Mouse (Mus musculus) forebrain, embryonic 14.5 days (tissue): ENCODE results near the gene Zkscan16. TPM values are rescaled to one million over a fixed set of nuclear protein-coding genes. Genes with fewer than 3 reads are reported as not detected.

Experiments used
- ATAC-seq: fragments of 200-750 bp; cut with Nextera tagmentation; 2 replicates; pipeline ENCODE4 v1.8.0; 2017; ENCODE audit warnings: mild to moderate bottlenecking, moderate library complexity
- DNase-seq: peaks from one replicate; pipeline ENCODE4 v3.0.0-alpha.2; 2015; ENCODE audit warnings: low spot score
- H3K27ac ChIP-seq: fragments of 300-500 bp; sonication (generic); 2 replicates; pipeline ENCODE4 v1.5.1; 2014; ENCODE audit warnings: low read depth, mild to moderate bottlenecking, control low read depth, low read length, moderate library complexity
- H3K27me3 ChIP-seq: fragments of 300-500 bp; sonication (generic); replicated peaks from 2 replicates; pipeline ENCODE4 v1.6.1; 2014; ENCODE audit warnings: low read length, control low read depth, mixed read lengths; ENCODE audit not compliant: control insufficient read depth, insufficient read depth
- H3K36me3 ChIP-seq: fragments of 300-500 bp; sonication (generic); 2 replicates; pipeline ENCODE4 v1.6.1; 2014; ENCODE audit warnings: low read length, control low read depth; ENCODE audit not compliant: control insufficient read depth, insufficient read depth
- H3K4me1 ChIP-seq: fragments of 300-500 bp; sonication (generic); 2 replicates; pipeline ENCODE4 v1.6.1; 2014; ENCODE audit warnings: antibody characterized with exemption, low read length, control low read depth; ENCODE audit not compliant: control insufficient read depth, insufficient read depth
- H3K4me2 ChIP-seq: fragments of 300-500 bp; sonication (generic); 2 replicates; pipeline ENCODE4 v1.6.1; 2014; ENCODE audit warnings: mild to moderate bottlenecking, control low read depth, low read length
- H3K4me3 ChIP-seq: fragments of 300-500 bp; sonication (generic); 2 replicates; pipeline ENCODE4 v1.5.1; 2014; ENCODE audit warnings: low read depth, low read length, control low read depth
- H3K9ac ChIP-seq: fragments of 300-500 bp; sonication (generic); 2 replicates; pipeline ENCODE4 v1.6.1; 2014; ENCODE audit warnings: mild to moderate bottlenecking, low read length, control low read depth, moderate library complexity
- H3K9me3 ChIP-seq: fragments of 300-500 bp; sonication (generic); replicated peaks from 2 replicates; pipeline ENCODE4 v1.6.1; 2016; ENCODE audit warnings: low read length, control low read depth, mixed read lengths; ENCODE audit not compliant: control insufficient read depth
- WGBS: fragments of 180-500 bp; shearing (Covaris S2); extraction: QIAGEN DNeasy Blood & Tissue Kit; methylation state at CpG from one replicate; pipeline ENCODE4 v1.1.7; 2014; 5-methylcytosine and 5-hydroxymethylcytosine counted together
- polyA plus RNA-seq: library from polyadenylated mRNA; unstranded; fragments of >200 nt; fragmentation: Nextera tagmentation; extraction: Ambion mirVana; gene quantifications from 2 replicates; pipeline ENCODE4 v1.2.1, GENCODE M21; 2014

Gene Zkscan16
- polyA plus RNA-seq, 1 experiment from 2014 or later, result 0.62 TPM

DNA sequence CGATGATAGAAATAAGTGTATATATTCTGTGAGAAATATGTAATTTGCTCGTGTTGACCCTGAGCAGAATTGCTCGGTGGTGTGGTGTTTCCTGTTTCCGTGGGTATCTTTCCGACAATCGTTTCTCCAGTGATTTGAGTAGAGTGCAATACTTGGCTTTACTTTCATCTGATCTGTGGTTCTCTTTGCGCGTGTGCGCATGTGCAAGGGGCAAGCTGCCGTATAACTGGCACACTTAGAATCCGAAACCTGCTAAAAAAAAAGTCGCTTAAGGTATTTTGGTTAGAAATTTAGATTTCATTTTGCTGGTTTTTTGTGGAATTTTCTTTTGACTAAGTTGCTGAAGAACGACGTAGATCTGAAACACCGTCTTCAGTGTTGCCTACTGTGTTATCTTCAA, 18.3 kb downstream of the Zkscan16 start:
- no peak for ATAC-seq
- 95% methylated on average over 15 of the region's 15 CpGs for WGBS
- no peak overlapping the region for H3K4me2 ChIP-seq

DNA sequence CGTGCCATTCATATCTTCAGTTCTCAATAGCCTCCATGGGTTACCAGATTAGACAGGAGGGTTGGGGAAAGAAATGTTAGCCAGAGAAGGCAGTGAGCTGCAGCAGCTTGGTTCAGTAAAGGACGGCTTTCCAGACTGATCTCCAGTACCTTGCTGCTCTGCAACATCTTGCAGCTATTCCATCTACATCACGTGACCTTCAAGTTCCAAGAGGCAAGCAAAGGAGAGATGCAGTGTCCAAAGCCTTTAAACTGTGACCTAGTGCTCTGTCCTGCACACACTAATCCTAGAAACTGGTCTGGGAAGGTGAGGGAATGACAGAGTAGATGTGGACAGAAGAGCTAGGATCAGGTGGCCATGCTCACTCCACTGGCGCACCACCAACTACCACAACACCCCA, 19.8 kb downstream of the Zkscan16 start:
- no peaks in the 10 kb centered on the region for H3K27me3 ChIP-seq
- 96% methylated on average over 4 of the region's 4 CpGs for WGBS
- no peak overlapping the region for H3K4me2 ChIP-seq
- no peaks in the 10 kb centered on the region for H3K9me3 ChIP-seq
- no peak overlapping the region for H3K9ac ChIP-seq
- ATAC-seq (no peak), DNase-seq (no peak)
- H3K27ac ChIP-seq, result no peak overlapping the region
- no peak overlapping the region for H3K4me3 ChIP-seq
- no peaks in the 10 kb centered on the region for H3K36me3 ChIP-seq
- no peaks in the 10 kb centered on the region for H3K4me1 ChIP-seq

More for the DNA sequence above, 18.3 kb downstream of the Zkscan16 start:
- Histone ChIP-seq H3K9ac (no peak overlapping the region), H3K27me3 (no peaks in the 10 kb centered on the region), H3K9me3 (no peaks in the 10 kb centered on the region), H3K4me1 (no peaks in the 10 kb centered on the region), H3K27ac (no peak overlapping the region), H3K36me3 (peaks cover 4% of the 10 kb centered on the region; the same call in 1 of the 2 replicates), H3K4me3 (no peak overlapping the region)
- DNase-seq, result no peak

DNA sequence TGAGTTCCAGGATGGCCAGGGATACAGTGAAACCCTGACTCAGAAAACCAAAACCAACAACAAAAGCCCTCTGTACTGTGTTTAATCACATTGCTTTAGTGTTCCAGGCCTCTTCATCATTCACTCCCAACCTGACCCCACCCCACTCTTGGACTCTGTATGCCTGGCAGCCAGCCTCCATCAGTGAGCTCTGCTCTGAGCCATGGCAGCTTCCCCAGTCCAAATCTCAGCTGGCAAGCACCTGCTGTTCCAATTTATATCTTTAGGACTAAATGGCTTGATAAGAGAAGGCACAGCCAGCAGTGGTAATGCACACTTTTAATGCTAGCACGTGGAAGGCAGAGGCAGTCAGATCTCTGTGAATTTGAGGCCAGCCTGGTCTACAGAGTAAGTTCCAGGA, 21.7 kb downstream of the Zkscan16 start:
- Histone ChIP-seq H3K9ac (no peak overlapping the region), H3K27ac (no peak overlapping the region), H3K36me3 (no peaks in the 10 kb centered on the region), H3K4me1 (no peaks in the 10 kb centered on the region), H3K4me3 (no peak overlapping the region), H3K4me2 (no peak overlapping the region), H3K9me3 (no peaks in the 10 kb centered on the region), H3K27me3 (no peaks in the 10 kb centered on the region)
- no peak for DNase-seq
- ATAC-seq, result no peak
- 83% methylated on average over 1 of the region's 1 CpGs for WGBS

DNA sequence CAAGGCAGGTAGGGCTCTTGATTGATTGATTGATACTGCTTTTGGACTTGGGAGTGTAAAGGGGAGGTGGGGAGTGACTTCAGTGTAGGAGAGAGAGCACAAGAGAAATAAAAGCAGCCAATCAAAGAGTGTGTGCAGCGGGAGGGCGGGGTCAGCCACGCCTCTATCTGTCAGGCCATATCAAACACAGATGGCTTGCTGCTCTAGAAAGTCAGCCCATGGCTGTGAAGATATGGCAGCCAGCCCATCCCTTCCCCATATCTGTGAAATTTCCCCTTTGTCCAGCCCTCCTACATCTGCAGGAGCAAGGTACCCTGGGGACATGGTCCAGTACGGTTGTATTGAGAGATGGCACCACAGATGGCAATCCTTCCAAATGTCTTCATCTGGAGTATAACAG, 27.2 kb downstream of the Zkscan16 start:
- ATAC-seq (no peak), DNase-seq (no peak)
- Histone ChIP-seq H3K27me3 (no peaks in the 10 kb centered on the region), H3K4me2 (no peak overlapping the region), H3K27ac (no peak overlapping the region), H3K9me3 (no peaks in the 10 kb centered on the region), H3K4me3 (no peak overlapping the region), H3K36me3 (no peaks in the 10 kb centered on the region), H3K9ac (no peak overlapping the region), H3K4me1 (no peaks in the 10 kb centered on the region)
- 88% methylated on average over 4 of the region's 4 CpGs for WGBS

DNA sequence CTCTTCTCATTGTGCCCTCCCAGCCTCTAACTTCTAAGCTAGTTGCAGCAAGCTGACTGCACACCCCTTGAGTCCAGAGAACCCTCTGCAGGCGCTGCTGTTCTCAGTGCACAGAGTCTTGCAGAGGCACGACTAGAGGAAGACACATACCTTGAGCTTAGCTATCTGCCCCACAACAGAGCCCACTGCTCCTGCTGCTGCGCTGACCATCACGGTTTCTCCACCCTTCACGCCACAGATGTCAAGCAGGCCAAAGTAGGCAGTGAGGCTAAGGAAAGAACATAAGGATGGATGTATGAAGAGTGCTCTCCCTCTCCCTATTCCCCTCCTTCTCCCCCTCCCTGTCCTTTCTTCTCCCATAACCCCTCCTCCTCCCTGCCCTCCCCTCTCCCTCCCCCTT, 32.3 kb downstream of the Zkscan16 start:
- no peak overlapping the region for H3K4me2 ChIP-seq
- H3K36me3 ChIP-seq, result no peaks in the 10 kb centered on the region
- H3K9me3 ChIP-seq, result no peaks in the 10 kb centered on the region
- ATAC-seq, result no peak
- DNase-seq, result no peak
- H3K4me1 ChIP-seq, result no peaks in the 10 kb centered on the region
- H3K4me3 ChIP-seq, result no peak overlapping the region
- no peak overlapping the region for H3K9ac ChIP-seq
- no peak overlapping the region for H3K27ac ChIP-seq
- 76% methylated on average over 5 of the region's 5 CpGs for WGBS
- H3K27me3 ChIP-seq, result no peaks in the 10 kb centered on the region

DNA sequence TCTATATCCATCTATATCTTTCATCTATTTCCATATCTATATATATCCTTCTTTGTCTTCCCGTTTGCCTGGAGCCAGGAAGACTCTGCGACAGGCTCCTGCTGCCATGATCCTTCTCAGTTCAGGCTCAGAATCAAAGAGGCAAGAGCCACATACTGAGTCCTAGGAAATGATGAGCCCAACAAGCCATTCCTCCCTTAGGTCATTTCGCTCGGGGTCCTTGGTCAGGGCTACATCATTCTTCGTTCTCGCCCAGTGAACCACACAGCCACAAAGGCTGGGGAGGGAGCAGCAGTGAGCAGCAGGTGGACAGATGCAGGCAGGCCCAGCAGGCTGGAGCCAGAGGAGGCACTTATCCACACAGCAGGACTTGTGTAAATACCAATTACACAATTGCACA, 38.0 kb downstream of the Zkscan16 start:
- Histone ChIP-seq H3K9ac (no peak overlapping the region), H3K36me3 (no peaks in the 10 kb centered on the region), H3K27me3 (no peaks in the 10 kb centered on the region), H3K9me3 (no peaks in the 10 kb centered on the region), H3K4me2 (no peak overlapping the region), H3K4me3 (no peak overlapping the region), H3K27ac (no peak overlapping the region), H3K4me1 (0 out of 2 replicates have a peak, but pooled peaks cover under 1% of the 10 kb centered on the region)
- 74% methylated on average over 6 of the region's 6 CpGs for WGBS
- 0 out of 2 replicates have a peak, but pooled peaks have one; percentile 27 for ATAC-seq
- DNase-seq, result no peak

DNA sequence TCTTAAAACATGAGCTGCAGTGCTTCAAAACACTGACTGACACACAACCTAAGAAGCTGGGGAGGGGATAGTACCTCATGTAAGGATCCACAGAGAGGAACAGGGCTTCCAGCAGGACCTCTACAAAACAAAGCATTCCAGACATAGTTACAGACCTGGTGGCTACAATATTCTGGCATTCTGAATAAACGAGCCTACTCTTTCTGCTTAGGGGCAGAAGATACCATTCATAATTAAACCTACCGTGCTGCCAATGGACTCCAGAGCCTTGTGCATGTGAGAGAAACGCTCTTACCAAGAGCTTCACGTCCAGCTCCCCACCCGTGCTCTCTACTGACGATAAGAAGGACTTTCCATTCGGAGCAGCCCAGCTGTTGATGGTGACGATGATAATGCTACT, 39.4 kb downstream of the Zkscan16 start:
- H3K4me3 ChIP-seq, result no peak overlapping the region
- H3K27ac ChIP-seq, result no peak overlapping the region
- WGBS, result 87% methylated on average over 8 of the region's 8 CpGs
- DNase-seq (no peak), ATAC-seq (no peak)
- H3K4me2 ChIP-seq, result no peak overlapping the region
- H3K27me3 ChIP-seq, result no peaks in the 10 kb centered on the region
- no peaks in the 10 kb centered on the region for H3K36me3 ChIP-seq
- no peaks in the 10 kb centered on the region for H3K9me3 ChIP-seq
- H3K9ac ChIP-seq, result no peak overlapping the region
- 0 out of 2 replicates have a peak, but pooled peaks cover 3% of the 10 kb centered on the region for H3K4me1 ChIP-seq

DNA sequence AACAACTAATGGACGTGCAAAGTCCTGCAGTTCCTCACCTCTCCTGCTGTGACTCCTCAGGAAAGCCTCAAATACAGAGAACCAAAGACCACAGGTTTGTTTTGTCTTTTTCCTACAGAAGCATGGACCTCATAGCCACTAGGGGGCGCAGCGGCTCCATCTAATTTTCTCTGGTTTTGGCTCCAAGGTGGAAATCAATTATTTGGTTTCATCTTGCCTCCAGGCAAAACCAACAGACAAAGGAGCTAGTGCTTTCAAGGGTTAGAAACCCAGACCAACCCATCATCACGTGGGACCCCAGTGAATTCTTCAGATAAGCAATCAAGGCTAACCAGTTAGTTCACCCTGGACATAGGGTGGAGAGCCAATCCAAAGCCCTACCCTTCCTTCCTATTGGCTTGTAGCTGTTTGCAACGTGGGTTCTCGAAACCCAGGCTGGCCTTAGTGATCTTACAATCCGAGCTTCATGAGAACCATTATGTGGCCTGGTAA, 41.8 kb downstream of the Zkscan16 start:
- H3K36me3 ChIP-seq, result no peaks in the 10 kb centered on the region
- H3K27ac ChIP-seq, result no peak overlapping the region
- no peak overlapping the region for H3K4me2 ChIP-seq
- H3K27me3 ChIP-seq, result no peaks in the 10 kb centered on the region
- no peak overlapping the region for H3K4me3 ChIP-seq
- DNase-seq, result peak; percentile 74
- H3K9me3 ChIP-seq, result no peaks in the 10 kb centered on the region
- 23% methylated on average over 7 of the region's 7 CpGs for WGBS
- ATAC-seq, result no peak; the same call in 1 of the 2 replicates
- no peak overlapping the region for H3K9ac ChIP-seq
- H3K4me1 ChIP-seq, result 0 out of 2 replicates have a peak, but pooled peaks cover 3% of the 10 kb centered on the region

DNA sequence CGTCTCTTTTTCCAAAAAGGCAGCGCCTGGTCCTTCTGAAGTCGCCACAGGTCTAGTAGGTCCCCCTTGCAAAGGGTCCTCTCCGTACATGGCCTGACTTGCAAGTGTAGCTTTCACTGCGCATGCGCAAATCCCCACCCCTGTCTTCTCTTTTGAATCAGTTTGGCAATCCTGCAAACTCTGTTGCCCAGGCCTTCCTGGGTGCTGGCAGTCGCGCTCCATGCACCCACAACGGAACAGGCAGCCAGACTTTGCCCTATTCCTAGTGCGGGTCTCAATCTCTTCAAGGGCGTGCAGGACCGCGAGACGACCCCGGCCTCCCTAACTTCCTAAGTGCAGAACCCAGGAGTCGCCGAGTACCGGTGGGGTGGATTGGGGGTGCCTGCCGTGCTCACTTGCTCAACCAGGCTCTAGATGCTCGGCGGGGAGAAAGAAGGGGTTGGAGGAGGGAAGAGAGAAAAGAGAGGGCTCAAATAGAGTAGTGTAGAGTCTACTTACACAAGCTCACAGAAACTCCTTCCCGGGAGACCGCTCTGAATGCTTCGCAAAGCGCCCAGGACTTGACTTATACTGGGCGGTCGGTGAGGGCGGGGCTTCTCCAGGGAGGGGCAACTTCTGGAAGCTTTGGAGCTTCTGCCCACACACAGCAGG, 43.2 kb downstream of the Zkscan16 start, which contains the start of gene Ptgr1:
TSS of gene Ptgr1 (minus strand) at position 580 of the 651 bp plus-strand sequence.
- H3K4me3 ChIP-seq, result peak within 1 kb of the TSS; percentile 43
- WGBS, result 1% methylated on average over 28 of the region's 28 CpGs
- ATAC-seq (peak; percentile 69), DNase-seq (peak; percentile 90)
- no peaks in the 10 kb centered on the region for H3K36me3 ChIP-seq
- H3K4me1 ChIP-seq, result 0 out of 2 replicates have a peak, but pooled peaks cover 3% of the 10 kb centered on the region
- peak within 1 kb of the TSS; percentile 81 for H3K4me2 ChIP-seq
- no peaks in the 10 kb centered on the region for H3K9me3 ChIP-seq
- no peaks in the 10 kb centered on the region for H3K27me3 ChIP-seq
- H3K27ac ChIP-seq, result no peak within 1 kb of the TSS
- peak within 1 kb of the TSS; percentile 58; the same call in 1 of the 2 replicates for H3K9ac ChIP-seq
